Mouse (Mus musculus) MEL (cell line): Measurements from ENCODE around the gene Strap. TPM values are rescaled to one million over a fixed set of nuclear protein-coding genes. Genes with fewer than 3 reads are reported as not detected.

ENCODE experiments used
- DNase-seq: peaks from one replicate; pipeline ENCODE4 v3.0.0; 2011; ENCODE audit warnings: low read depth, low spot score
- H3K27ac ChIP-seq: 2 replicates; pipeline ENCODE4 v1.5.1; 2012; ENCODE audit warnings: low read depth, mild to moderate bottlenecking, control low read depth, low read length, moderate library complexity; ENCODE audit not compliant: control insufficient read depth
- H3K27me3 ChIP-seq, 2 experiments: fragments of 150-350 bp in 1 of 2; sonication (generic) in 1 of 2; 2 replicates each; pipeline ENCODE4 v1.6.1; 2012; ENCODE audit warnings: low read length in 2 of 2, mild to moderate bottlenecking in 2 of 2, improper control_type of control experiment in 1 of 2, moderate library complexity in 1 of 2; ENCODE audit not compliant: insufficient read depth in 2 of 2, control insufficient read depth in 1 of 2
- H3K36me3 ChIP-seq, 2 experiments: 2 replicates each; pipeline ENCODE4 v1.6.1; 2012 to 2014; ENCODE audit warnings: low read length in 2 of 2, improper control_type of control experiment in 1 of 2, inconsistent platforms in 1 of 2, mild to moderate bottlenecking in 1 of 2; ENCODE audit not compliant: insufficient read depth in 2 of 2, control insufficient read depth in 1 of 2
- H3K4me1 ChIP-seq, 2 experiments: fragments of 150-350 bp in 1 of 2; sonication (generic) in 1 of 2; 2 replicates each; pipeline ENCODE4 v1.6.1; 2012; ENCODE audit warnings: low read length in 2 of 2, improper control_type of control experiment in 1 of 2, mild to moderate bottlenecking in 1 of 2; ENCODE audit not compliant: insufficient read depth in 2 of 2, control insufficient read depth in 1 of 2
- H3K4me3 ChIP-seq, 2 experiments: fragments of 150-350 bp in 1 of 2; sonication (generic) in 1 of 2; 2 replicates each; pipeline ENCODE4 v1.5.1; 2012; ENCODE audit warnings: low read depth in 2 of 2, low read length in 2 of 2, mild to moderate bottlenecking in 2 of 2, moderate library complexity in 2 of 2, control low read depth in 1 of 2, improper control_type of control experiment in 1 of 2; ENCODE audit not compliant: control insufficient read depth in 1 of 2, insufficient read depth in 1 of 2
- H3K79me2 ChIP-seq: 2 replicates; pipeline ENCODE4 v1.6.1; 2012; ENCODE audit warnings: mild to moderate bottlenecking, low read length, moderate library complexity; ENCODE audit not compliant: control insufficient read depth, poor library complexity, insufficient read depth
- H3K9ac ChIP-seq: 2 replicates; pipeline ENCODE4 v1.6.1; 2012; ENCODE audit warnings: low read depth, mild to moderate bottlenecking, control low read depth, low read length, moderate library complexity; ENCODE audit not compliant: control insufficient read depth, poor library complexity, severe bottlenecking
- H3K9me3 ChIP-seq: fragments of 150-350 bp; sonication (generic); replicated peaks from 2 replicates; pipeline ENCODE4 v1.6.1; 2012; ENCODE audit warnings: mild to moderate bottlenecking, low read length, improper control_type of control experiment, moderate library complexity; ENCODE audit not compliant: insufficient read depth
- CHD1 ChIP-seq: IDR thresholded peaks from 2 replicates; pipeline ENCODE4 v1.6.1; 2012; ENCODE audit warnings: low read depth, mild to moderate bottlenecking, inconsistent platforms, low read length, improper control_type of control experiment
- CHD2 ChIP-seq: IDR thresholded peaks from 2 replicates; pipeline ENCODE4 v1.6.1; 2011; ENCODE audit warnings: low read length, improper control_type of control experiment
- CTCF ChIP-seq, 3 experiments: IDR thresholded peaks in 2 of 3; conservative IDR thresholded peaks in 1 of 3; 2 replicates each; pipeline ENCODE4 v1.5.1; 2011 to 2012; ENCODE audit warnings: low read length in 3 of 3, low read depth in 2 of 3, mild to moderate bottlenecking in 2 of 3, improper control_type of control experiment in 1 of 3, inconsistent platforms in 1 of 3, mixed read lengths in 1 of 3, moderate library complexity in 1 of 3; ENCODE audit not compliant: control insufficient read depth in 1 of 3, insufficient read depth in 1 of 3, poor library complexity in 1 of 3, severe bottlenecking in 1 of 3
- E2F4 ChIP-seq: IDR thresholded peaks from 2 replicates; pipeline ENCODE4 v1.6.1; 2011; ENCODE audit warnings: low read depth, low read length, improper control_type of control experiment, borderline replicate concordance
- EP300 ChIP-seq, 2 experiments: IDR thresholded peaks; 2 replicates each; pipeline ENCODE4 v1.6.1; 2011; ENCODE audit warnings: improper control_type of control experiment in 2 of 2, low read length in 2 of 2, low read depth in 1 of 2, mild to moderate bottlenecking in 1 of 2
- KAT2A ChIP-seq: conservative IDR thresholded peaks from 2 replicates; pipeline ENCODE4 v1.6.1; 2012; ENCODE audit warnings: low read depth, low read length, improper control_type of control experiment, inconsistent platforms
- MAX ChIP-seq: IDR thresholded peaks from 2 replicates; pipeline ENCODE4 v1.6.1; 2011; ENCODE audit warnings: low read length, improper control_type of control experiment
- MEF2A ChIP-seq: IDR thresholded peaks from 2 replicates; pipeline ENCODE4 v1.6.1; 2014; ENCODE audit warnings: low read depth, mild to moderate bottlenecking, inconsistent platforms, low read length, improper control_type of control experiment; ENCODE audit not compliant: poor library complexity, insufficient replicate concordance, severe bottlenecking; ENCODE audit errors: extremely low read depth
- MYB ChIP-seq: IDR thresholded peaks from 2 replicates; pipeline ENCODE4 v1.6.1; 2011; ENCODE audit warnings: mild to moderate bottlenecking, low read depth, low read length, improper control_type of control experiment
- POLR2AphosphoS2 ChIP-seq: IDR thresholded peaks from 2 replicates; pipeline ENCODE4 v1.6.1; 2011; ENCODE audit warnings: low read length, improper control_type of control experiment
- SIN3A ChIP-seq: IDR thresholded peaks from 2 replicates; pipeline ENCODE4 v1.6.1; 2012; ENCODE audit warnings: low read length, improper control_type of control experiment, inconsistent platforms
- SMC3 ChIP-seq: IDR thresholded peaks from 2 replicates; pipeline ENCODE4 v1.6.1; 2011; ENCODE audit warnings: low read depth, low read length, improper control_type of control experiment
- TAL1 ChIP-seq: IDR thresholded peaks from 2 replicates; pipeline ENCODE4 v1.6.1; 2012; ENCODE audit warnings: mild to moderate bottlenecking, inconsistent platforms, low read length, moderate library complexity, mixed read lengths
- TBP ChIP-seq: IDR thresholded peaks from 2 replicates; pipeline ENCODE4 v1.8.0; 2011; ENCODE audit warnings: low read depth, low read length, improper control_type of control experiment
- TCF12 ChIP-seq: IDR thresholded peaks from 2 replicates; pipeline ENCODE4 v1.6.1; 2014; ENCODE audit warnings: low read depth, mild to moderate bottlenecking, inconsistent platforms, low read length, improper control_type of control experiment, moderate library complexity
- USF1 ChIP-seq: IDR thresholded peaks from 2 replicates; pipeline ENCODE4 v1.6.1; 2014; ENCODE audit warnings: low read depth, mild to moderate bottlenecking, inconsistent platforms, low read length, improper control_type of control experiment, moderate library complexity
- USF2 ChIP-seq, 2 experiments: IDR thresholded peaks; 2 replicates each; pipeline ENCODE4 v1.6.1; 2011 to 2012; ENCODE audit warnings: improper control_type of control experiment in 2 of 2, low read length in 2 of 2, borderline replicate concordance in 1 of 2, inconsistent platforms in 1 of 2, low read depth in 1 of 2, mild to moderate bottlenecking in 1 of 2; ENCODE audit not compliant: insufficient read depth in 1 of 2
- ZC3H11A ChIP-seq: IDR thresholded peaks from 2 replicates; pipeline ENCODE4 v1.6.1; 2012; ENCODE audit warnings: low read depth, mild to moderate bottlenecking, inconsistent platforms, low read length, improper control_type of control experiment
- ZKSCAN1 ChIP-seq: IDR thresholded peaks from 2 replicates; pipeline ENCODE4 v1.6.1; 2012; ENCODE audit warnings: low read depth, mild to moderate bottlenecking, inconsistent platforms, low read length, improper control_type of control experiment, moderate library complexity
- ZMIZ1 ChIP-seq: IDR thresholded peaks from 2 replicates; pipeline ENCODE4 v1.6.1; 2012; ENCODE audit warnings: low read depth, mild to moderate bottlenecking, inconsistent platforms, low read length, improper control_type of control experiment, moderate library complexity
- polyA plus RNA-seq, 2 experiments: library from polyadenylated mRNA; stranded (reverse) in 1 of 2; unstranded in 1 of 2; fragments of >175 nt in 1 of 2; fragments of >200 nt in 1 of 2; gene quantifications; 2 replicates each; pipeline versions ENCODE4 v1.2.1 to v1.2.4; 2012; ENCODE audit warnings: low replicate concordance in 2 of 2, low read depth in 1 of 2; ENCODE audit not compliant: insufficient read length in 2 of 2, insufficient read depth in 1 of 2, missing spikeins in 1 of 2
- total RNA-seq: library from RNA; depleted of rRNA; stranded (reverse); fragments of 300-350 nt; gene quantifications from 2 replicates; pipeline ENCODE4 v1.2.3, GENCODE M21; 2012

Gene Strap
- total and polyA plus RNA-seq, 3 experiments = 142 to 194 TPM; not detected in 1

- H3K27ac ChIP-seq = no peak overlapping the region
- no peak for DNase-seq
- no peak overlapping the region for H3K9ac ChIP-seq
- no peaks in the 10 kb centered on the region for H3K4me1 ChIP-seq
- no peaks in the 10 kb centered on the region; the same call in 1 of the 2 replicates for H3K79me2 ChIP-seq
- H3K4me3 ChIP-seq = no peak overlapping the region
- H3K27me3 ChIP-seq = no peaks in the 10 kb centered on the region
- peaks cover 0 to 4% of the 10 kb centered on the region in 2 experiments; a peak in 2 of 4 replicates for H3K36me3 ChIP-seq
- no peak for TF ChIP-seq CHD2
- TF ChIP-seq TCF12 = no peak
- TF ChIP-seq ZKSCAN1 = no peak
- no peak for TF ChIP-seq TAL1
- no peak for TF ChIP-seq USF2 (IDR thresholded peaks at IDR 0.05; ENCODE audit: borderline replicate concordance in 1 of 2, insufficient read depth in 1 of 2, low read depth in 1 of 2, low read length in 2 of 2)
- no peaks in the 10 kb centered on the region for H3K9me3 ChIP-seq
Measured at GRCm38 (mm10) chr6:137759681-137760080, 24.8 kb downstream of the Strap start.

GRCm38 (mm10) chr6:137760966-137761365 is 26.1 kb downstream of the Strap start:
- no peak for TF ChIP-seq USF2 (IDR thresholded peaks at IDR 0.05; ENCODE audit: borderline replicate concordance in 1 of 2, insufficient read depth in 1 of 2, low read depth in 1 of 2, low read length in 2 of 2)
- no peak for TF ChIP-seq CHD2
- TF ChIP-seq KAT2A = no peak
- no peak for TF ChIP-seq EP300 (IDR thresholded peaks at IDR 0.05; ENCODE audit: low read depth in 1 of 2, low read length in 2 of 2)
- TF ChIP-seq E2F4 = no peak
- TF ChIP-seq MAX = no peak
- TF ChIP-seq ZMIZ1 = no peak
- TF ChIP-seq POLR2AphosphoS2 = no peak
- no peak for TF ChIP-seq SMC3
- no peak for TF ChIP-seq MYB
- TF ChIP-seq USF1 = no peak
- TF ChIP-seq MEF2A = no peak
- TF ChIP-seq TBP = no peak
- TF ChIP-seq SIN3A = no peak
- no peak for TF ChIP-seq CHD1
- TF ChIP-seq ZC3H11A = no peak
- TF ChIP-seq TAL1 = no peak
- no peak for TF ChIP-seq CTCF (IDR thresholded peaks at IDR 0.05 in 2 of 3, conservative IDR thresholded peaks at IDR 0.05 in 1 of 3; ENCODE audit: control insufficient read depth in 1 of 3, insufficient read depth in 1 of 3, low read depth in 2 of 3, low read length in 3 of 3, poor library complexity in 1 of 3, severe bottlenecking in 1 of 3)
- Histone ChIP-seq H3K79me2 (no peaks in the 10 kb centered on the region), H3K9ac (no peak overlapping the region), H3K27ac (no peak overlapping the region), H3K4me3 (no peak overlapping the region), H3K9me3 (no peaks in the 10 kb centered on the region), H3K36me3 (no peaks in the 10 kb centered on the region), H3K4me1 (no peaks in the 10 kb centered on the region), H3K27me3 (no peaks in the 10 kb centered on the region)
- no peak for DNase-seq
